Mouse (Mus musculus) kidney, postnatal 25 days (tissue): ENCODE data around the gene Chchd1.

Source experiments
- DNase-seq, 2 experiments: peaks; one replicate each; pipeline ENCODE4 v3.0.0; 2021; ENCODE audit warnings: mixed read lengths in 2 of 2

Chchd1 gene

DNA sequence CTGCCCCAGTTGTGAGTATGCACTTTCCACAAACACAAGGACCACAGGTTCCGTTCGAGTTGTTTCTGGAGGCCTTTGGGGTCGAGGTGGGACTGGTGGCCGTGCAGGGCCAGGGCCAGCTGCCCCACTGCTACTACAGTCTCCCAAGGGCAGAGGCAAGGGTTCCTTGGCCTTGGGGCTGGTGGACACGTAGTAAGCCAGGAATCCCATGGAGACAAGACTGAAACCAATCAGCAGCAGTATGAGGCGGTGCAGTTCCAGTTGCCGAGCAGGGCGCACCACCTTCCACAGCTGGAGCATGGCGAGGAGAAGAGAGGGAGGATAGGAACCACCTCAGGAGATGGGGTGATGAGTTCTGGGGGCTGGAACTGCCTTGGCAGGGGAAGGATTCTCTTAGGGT is 27.1 kb downstream of the Chchd1 start:
- no peak for DNase-seq

DNA sequence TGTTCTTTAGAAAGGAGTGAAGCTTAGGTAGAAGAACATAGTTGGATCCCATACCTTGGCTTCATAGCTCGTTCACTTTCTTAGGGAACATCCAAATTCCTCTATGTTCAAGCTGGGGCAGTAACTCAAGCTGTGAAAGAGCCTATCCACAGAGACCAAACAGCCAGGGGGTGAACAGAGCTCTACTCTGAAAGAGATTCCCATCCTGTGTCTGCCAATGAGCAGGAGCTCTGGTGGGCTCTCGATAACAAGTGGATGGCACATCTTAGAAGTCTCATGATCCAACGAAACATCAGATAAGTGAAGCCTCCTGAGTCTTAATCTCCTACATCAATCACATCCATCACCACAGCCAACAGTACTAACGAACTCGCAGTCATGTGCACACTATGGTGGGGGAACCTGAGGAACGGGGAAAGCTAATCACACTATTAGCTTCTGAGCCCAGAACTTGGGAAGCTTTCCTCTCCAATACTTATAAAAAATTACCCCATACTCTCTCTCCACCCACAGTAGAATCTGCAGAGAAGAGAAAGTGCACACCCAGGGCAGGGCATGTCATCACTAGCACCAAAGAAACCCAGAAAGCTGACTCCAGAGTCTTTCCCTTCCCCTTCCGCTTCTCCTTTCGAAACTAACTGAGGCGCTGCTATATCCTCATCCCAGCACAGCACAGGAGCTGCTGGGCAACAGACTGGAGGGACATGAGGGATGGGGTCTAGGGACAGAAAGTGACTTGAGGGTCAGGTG is 28.2 kb downstream of the Chchd1 start:
- no peak for DNase-seq

DNA sequence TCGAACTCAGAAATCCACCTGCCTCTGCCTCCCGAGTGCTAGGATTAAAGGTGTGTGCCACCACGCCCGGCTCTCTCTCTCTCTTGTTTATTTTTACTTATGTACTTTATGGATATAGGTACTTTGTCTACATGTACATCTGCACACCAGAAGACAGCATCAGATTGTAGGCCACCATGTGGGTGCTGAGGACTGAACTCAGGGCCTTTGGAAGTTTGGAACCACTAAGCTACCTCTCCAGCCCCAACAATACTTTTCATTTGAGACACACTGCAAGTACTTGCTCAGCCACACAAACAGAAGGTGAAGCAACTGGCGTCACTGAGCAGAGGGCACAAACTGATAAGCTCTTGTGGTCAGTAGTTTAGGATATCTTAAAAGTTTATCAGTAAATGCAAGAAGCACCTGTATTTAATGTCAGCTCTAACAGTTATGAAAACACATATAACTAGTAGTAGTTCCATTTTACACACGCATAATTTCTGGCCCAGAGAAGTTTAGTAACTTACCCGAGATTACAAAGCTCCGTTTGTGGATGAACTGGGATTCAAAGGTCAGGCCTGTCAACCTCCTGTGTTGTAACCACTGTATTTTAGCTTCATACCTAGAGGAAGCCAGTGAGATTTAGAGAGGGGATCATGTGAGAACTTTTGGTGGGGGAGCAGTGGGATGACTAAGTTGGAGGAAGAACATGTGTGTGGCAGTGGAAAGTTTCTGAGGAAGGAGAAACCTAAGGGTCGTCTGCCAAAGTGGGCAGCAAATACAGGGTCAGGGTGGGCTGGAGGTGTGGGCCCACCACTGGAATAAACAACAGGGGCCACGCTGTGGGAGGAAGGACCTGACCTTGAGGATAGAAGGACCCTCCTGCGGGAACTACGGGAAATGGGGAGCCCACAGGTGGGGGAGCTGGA is 30.5 kb downstream of the Chchd1 start:
- no peak for DNase-seq

DNA sequence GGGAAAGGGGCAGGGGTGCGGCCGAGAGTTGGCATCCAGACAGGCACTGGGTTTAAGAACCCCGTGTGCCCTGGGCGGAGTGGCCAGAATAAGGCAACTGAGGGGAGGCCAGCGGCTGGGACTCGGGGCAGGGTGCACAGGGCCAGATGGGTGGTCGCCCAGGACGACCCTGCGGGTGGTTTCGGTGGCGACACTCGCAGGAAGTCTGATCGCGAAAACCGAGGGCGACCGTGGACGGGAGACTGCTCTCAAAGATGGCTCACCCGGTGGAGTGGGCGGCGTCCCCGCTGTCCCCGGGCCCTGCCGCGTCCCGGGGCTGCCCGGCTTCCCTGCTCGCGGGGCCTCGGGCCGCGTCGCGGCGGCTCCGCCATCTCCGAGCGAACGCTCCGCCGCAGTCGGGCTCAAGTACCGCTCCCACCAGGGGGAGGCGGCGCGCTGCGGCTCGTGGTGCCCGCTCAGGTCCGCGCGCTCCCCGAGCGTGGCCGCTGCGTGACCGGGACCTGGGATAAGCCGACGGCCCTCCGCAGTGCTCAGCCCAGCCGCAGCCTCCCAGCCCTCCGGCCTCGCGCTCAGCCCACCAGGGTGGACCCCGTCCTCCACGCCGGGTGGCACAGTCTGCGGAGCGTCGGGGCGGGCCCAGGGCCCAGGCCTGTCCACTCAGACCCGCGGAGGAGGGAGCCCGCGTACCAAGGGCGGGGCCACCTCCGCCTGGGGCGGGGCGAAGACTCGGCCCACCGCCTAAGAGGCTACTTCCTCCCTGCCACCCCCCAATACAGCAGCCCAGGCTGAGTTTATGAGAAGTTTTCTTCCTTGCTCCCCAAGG is 31.4 kb downstream of the Chchd1 start, which contains the start of gene Ndst2:
Ndst2 (minus strand) TSS at position 611 of the 823 bp plus-strand sequence.
- DNase-seq: peak; percentile 88 to 94

DNA sequence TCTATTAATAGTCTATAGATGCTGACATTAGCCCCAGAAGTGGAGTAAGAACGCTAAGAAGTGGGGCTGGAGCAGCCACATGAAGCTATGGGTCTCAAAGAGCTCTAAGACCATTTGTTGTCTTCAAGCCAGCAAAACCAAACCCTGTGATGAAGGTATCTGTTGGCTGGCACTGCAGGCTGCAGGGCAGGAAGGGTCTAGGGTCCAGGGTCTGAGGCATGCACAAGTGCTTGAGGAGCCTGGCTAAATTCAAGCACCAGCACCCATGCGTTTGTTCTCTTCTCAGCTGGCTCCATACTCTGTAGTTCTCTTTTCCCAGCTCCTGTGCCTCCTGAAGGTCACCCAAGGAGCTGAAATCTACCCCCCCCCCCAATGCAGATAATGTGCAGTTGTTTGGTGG is 32.2 kb downstream of the Chchd1 start:
- DNase-seq: no peak

DNA sequence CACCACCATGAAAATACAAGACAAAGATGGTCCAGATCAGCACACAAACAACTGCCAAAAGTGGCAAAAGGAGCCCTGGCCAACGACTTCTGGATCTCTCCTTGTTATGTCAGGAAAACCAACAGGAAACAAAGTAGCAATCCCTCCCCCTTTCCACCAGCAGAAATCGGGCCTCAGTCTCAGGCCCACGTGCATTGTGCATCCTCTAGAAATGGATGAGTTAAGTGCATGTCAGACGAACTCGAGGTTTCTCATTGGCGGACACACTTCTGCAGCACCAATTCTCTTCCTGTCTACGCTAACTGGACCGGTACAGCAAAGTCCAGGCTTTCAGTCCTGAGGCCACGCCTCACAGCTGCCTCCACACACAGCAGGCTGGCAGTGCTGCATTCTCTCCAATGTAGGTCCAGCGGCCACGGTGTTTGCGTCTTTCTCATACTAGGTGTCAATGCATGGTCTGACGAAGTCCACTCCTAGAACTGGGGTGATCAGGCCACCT is 33.1 kb downstream of the Chchd1 start:
- no peak for DNase-seq

DNA sequence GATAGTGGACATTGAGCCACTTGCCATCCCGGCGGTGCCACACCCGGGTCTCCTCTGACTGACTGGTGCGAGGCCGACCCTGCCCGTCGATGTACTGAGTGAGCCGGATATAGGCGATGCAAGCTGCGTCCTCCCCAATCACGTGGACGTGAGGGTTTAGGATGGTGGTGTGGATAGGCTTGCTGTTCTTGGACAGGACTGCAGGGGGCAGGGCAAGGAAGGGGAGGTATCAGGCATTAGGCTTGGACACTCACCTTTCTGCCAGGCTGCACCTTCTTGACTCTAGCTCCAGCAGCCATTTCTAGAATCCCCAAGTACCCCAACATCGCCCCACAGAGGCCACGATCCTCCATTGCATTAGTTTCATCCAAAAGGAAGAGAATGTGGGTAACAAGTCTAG is 34.5 kb downstream of the Chchd1 start:
- DNase-seq: peak; percentile 72 to 85

DNA sequence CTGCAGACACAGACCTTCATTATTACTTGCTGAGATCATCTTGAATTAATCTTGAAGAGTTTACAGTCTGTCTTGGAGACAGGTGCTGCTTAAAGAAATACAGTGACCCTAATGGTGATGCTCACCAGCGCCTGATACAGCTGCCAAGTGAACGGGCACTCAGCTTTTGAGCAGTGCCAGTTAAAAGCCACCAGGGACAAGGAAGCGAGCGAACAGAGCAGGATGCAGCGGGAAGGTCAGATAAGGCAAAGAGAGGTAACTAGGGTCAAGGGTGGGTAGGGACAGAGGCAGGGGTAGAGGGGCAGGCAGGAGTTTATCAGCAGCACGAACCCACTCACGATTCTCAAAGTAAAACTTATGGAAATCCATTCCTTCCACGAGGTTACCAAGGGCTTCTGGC is 35.7 kb downstream of the Chchd1 start:
- DNase-seq: no peak

DNA sequence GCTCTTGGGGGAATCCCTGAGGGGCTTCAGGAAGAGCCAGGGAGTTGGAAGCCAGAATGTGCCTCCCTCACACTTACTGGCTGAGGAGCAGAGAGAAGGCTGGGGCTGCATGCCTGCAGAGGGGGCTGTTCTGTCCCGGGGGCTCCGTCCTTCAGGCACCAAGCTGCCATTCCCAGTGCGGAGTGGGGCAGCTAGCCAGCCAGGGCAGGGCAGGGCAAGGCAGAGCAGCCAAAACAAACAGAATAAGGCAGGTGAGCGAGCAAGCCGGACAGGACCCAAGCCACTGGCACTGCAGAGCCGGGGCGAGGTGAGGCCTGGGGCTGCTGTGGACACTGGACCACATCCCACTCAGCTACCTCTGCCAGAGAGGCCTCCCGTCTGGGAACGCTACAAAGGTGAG is 38.5 kb downstream of the Chchd1 start:
- no peak for DNase-seq

DNA sequence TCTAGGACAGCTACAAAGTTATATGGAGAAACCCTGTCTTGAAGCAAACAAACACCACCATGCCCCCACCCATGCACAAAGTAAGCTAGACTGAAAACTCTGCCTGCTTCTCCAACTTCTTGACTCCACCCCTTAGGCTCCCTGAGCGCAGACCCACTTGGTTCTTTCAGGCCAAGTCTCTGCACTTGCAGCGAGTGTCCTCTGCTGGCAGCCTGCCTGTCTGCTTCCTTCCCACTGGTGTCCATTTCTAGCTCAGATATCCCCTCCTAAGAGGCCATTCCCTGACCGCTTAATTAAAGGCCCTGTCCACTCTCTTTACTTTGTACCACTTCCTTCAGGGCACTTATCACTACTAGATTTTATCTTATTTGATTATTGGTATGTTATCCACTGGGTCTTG is 40.8 kb downstream of the Chchd1 start:
- peak; percentile 65 to 72 for DNase-seq

DNA sequence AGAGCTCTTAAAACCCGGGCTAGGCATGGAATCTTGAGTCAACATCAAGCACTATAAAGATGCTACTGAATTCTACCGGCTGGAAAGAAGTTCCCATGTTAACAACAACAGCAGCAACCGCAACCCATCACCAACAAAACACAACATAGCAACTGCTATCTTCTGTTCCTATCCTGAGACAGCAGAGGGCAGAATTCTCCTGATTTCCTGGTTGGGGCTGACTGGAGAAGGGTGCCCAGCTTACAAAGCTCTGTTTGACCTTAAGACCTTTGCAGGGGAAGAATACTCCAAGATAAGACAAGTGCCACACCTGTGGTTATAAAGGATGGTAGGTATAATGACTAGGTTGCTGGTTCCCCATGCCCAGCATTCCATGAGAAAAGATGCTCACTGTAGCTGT is 44.1 kb downstream of the Chchd1 start:
- DNase-seq: no peak

DNA sequence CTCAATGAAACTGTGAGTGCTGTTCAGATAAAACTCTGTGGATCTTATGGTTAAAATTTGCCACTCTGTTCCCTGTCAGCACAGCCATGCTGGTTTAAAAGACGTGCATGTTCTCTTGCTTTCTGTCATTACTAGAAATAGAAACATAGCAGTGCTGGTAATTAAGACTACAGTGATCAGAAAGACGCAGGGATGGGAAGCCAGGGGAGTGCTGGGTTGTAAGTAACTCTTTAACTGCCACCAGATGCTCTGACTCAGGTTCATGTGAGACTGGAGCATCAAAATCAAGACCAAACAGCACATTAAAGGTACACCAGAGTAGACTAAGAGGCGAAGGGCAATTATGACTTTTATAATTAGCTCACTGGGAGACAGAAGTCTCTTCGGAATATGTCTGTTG is 45.6 kb downstream of the Chchd1 start:
- no peak for DNase-seq

DNA sequence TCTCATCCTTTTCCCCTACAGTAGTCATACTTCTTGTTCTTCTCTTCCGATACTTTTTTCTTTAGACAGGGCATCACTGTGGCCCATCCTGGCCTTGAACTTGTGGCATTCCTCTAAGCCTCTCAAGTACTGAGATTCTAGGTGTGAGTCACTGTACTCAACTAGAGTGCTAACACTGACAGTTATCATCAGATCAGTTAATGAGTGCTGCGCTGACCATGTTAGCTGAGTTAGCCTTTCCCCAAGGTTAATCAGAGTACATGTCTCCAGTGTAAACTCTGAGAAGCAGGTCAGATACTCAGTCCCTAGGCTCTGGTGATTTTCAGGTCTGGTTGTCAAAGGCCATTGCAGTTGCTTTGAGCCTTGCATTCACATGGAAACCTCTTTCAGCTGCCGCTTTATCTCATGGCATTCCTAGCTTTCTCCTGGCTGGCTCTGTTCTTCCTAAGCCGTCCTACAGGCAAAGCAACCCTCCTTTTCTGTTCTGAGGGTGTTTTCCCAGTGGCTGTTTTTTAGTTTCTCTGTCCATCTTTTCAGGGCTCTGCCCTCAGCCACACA is 46.8 kb downstream of the Chchd1 start:
- DNase-seq: no peak

DNA sequence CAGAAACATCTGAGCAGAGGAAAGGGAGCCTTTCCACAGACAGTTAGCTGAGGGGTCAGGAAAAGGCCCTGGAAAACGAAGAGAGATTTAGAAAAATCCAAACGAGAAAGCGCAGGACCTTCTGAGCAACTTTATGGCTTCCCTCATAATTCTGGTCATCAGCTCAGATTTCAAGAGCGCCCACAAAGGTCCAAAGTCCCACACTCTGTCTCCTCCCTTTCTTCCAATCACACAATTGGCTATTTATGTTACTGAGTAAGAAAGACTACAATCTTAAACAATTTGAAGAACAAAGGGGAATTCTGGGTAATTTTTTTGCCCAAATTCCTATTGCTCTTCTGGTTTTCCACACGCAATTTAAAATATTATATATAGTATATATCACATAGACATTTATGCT is 47.7 kb downstream of the Chchd1 start:
- DNase-seq: no peak

DNA sequence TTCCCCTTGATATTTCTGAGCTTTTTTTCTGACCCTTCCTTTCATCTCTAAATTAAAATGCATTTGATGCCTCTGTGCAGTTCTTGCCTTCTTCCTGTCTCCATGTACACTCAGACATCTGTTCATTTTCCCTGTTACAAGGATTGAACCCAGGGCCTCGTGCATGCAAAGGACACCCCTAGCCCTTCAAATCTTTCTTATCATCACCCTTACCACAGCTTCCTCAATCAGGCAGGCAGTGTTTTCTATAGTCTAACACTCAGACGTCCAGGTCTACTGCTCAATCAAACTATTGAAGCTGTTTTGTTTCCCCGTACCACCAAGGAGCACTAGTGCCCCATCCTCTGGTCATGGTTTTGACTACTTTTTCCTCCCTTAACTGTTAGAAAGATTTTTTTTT is 51.0 kb downstream of the Chchd1 start:
- no peak for DNase-seq
